Mouse (Mus musculus): ENCODE measurements around the gene Gm11639. TPM values are rescaled to one million over a fixed set of nuclear protein-coding genes. Genes with fewer than 3 reads are reported as not detected.

Gm11639 gene
- not detected in 2 replicates for polyA plus RNA-seq (2012)

GRCm38 (mm10) chr11:104685548-104685947 is at the start of gene Gm11639:
TSS of gene Gm11639 (plus strand) at chr11:104685707.

GRCm38 (mm10) chr11:105063292-105063691 is 377.8 kb downstream of the Gm11639 start, which contains the start of gene Efcab3:
TSS of gene Efcab3 (plus strand) at chr11:105063592.

GRCm38 (mm10) chr11:105125735-105126519 is 440.4 kb downstream of the Gm11639 start, which contains the start of gene Mettl2:
TSS of gene Mettl2 (plus strand) at chr11:105126425.

GRCm38 (mm10) chr11:105146593-105146992 is 461.1 kb downstream of the Gm11639 start, which contains the start of gene Gm10842:
TSS of gene Gm10842 (plus strand) at chr11:105146893.

Other genes starting within 250 kb of the Gm11639 start
- 182 and 186 TPM in 2 replicates for gene Kansl1, start 216.8 kb upstream of the Gm11639 start, polyA plus RNA-seq (2012)
- 3.6 and 3.8 TPM in 2 replicates for gene Cdc27, start 135.1 kb upstream of the Gm11639 start, polyA plus RNA-seq (2012)
- 2.5 and 3.9 TPM in 2 replicates for gene Myl4, start 135.0 kb upstream of the Gm11639 start, polyA plus RNA-seq (2012)
- gene Itgb3, start 77.7 kb upstream of the Gm11639 start, polyA plus RNA-seq (2012): 3.3 and 4.5 TPM in 2 replicates